Mouse (Mus musculus) stomach, postnatal 0 days (tissue): ENCODE measurements around the gene Rai14. TPM values are rescaled to one million over a fixed set of nuclear protein-coding genes. Genes with fewer than 3 reads are reported as not detected.

Experiments
- ATAC-seq: fragments of 200-750 bp; cut with Nextera tagmentation; 2 replicates; pipeline ENCODE4 v1.8.0; 2017; ENCODE audit not compliant: low FRiP score, low TSS enrichment
- DNase-seq: peaks from one replicate; pipeline ENCODE4 v3.0.0-alpha.2; 2016; ENCODE audit warnings: low spot score
- H3K27ac ChIP-seq: fragments of 300-500 bp; sonication (generic); replicated peaks from 2 replicates; pipeline ENCODE4 v1.5.1; 2014; ENCODE audit warnings: mild to moderate bottlenecking, control low read depth
- H3K27me3 ChIP-seq: fragments of 300-500 bp; sonication (generic); 2 replicates; pipeline ENCODE4 v1.6.1; 2014; ENCODE audit warnings: low read length; ENCODE audit not compliant: control insufficient read depth, insufficient read depth
- H3K36me3 ChIP-seq: fragments of 300-500 bp; sonication (generic); 2 replicates; pipeline ENCODE4 v1.6.1; 2014; ENCODE audit warnings: low read length, mixed read lengths; ENCODE audit not compliant: control insufficient read depth, insufficient read depth
- H3K4me1 ChIP-seq: fragments of 300-500 bp; sonication (generic); replicated peaks from 2 replicates; pipeline ENCODE4 v1.6.1; 2014; ENCODE audit warnings: antibody characterized with exemption; ENCODE audit not compliant: control insufficient read depth, insufficient read depth
- H3K4me2 ChIP-seq: fragments of 300-500 bp; sonication (generic); replicated peaks from 2 replicates; pipeline ENCODE4 v1.6.1; 2014; ENCODE audit warnings: low read depth, mild to moderate bottlenecking, control low read depth, moderate library complexity
- H3K4me3 ChIP-seq: fragments of 300-500 bp; sonication (generic); 2 replicates; pipeline ENCODE4 v1.5.1; 2014; ENCODE audit warnings: low read depth, low read length, control low read depth
- H3K9ac ChIP-seq: fragments of 300-500 bp; sonication (generic); 2 replicates; pipeline ENCODE4 v1.6.1; 2014; ENCODE audit warnings: mild to moderate bottlenecking, low read length, control low read depth, mixed read lengths
- H3K9me3 ChIP-seq: fragments of 300-500 bp; sonication (generic); 2 replicates; pipeline ENCODE4 v1.6.1; 2016; ENCODE audit warnings: low read length; ENCODE audit not compliant: control insufficient read depth
- CTCF ChIP-seq: IDR thresholded peaks from 2 replicates; pipeline ENCODE4 v1.5.1; 2016; ENCODE audit warnings: antibody characterized with exemption, low read depth, mild to moderate bottlenecking, moderate library complexity
- EP300 ChIP-seq: optimal IDR thresholded peaks from 2 replicates; pipeline ENCODE3; 2016; ENCODE audit warnings: antibody characterized with exemption
- WGBS: fragments of 180-500 bp; shearing (Covaris S2); extraction: QIAGEN DNeasy Blood & Tissue Kit; methylation state at CpG from one replicate; pipeline ENCODE4 v1.1.7; 2014; 5-methylcytosine and 5-hydroxymethylcytosine counted together
- polyA plus RNA-seq: library from polyadenylated mRNA; unstranded; fragments of >200 nt; fragmentation: Nextera tagmentation; extraction: Ambion mirVana; gene quantifications from 2 replicates; pipeline ENCODE4 v1.2.1, GENCODE M21; 2015

Rai14 gene
- polyA plus RNA-seq, 1 experiment from 2014 or later, result 8.0 TPM

- WGBS, result 43% methylated on average over 14 of the region's 14 CpGs
- H3K36me3 ChIP-seq, result no peaks in the 10 kb centered on the region
- H3K4me1 ChIP-seq, result no peaks in the 10 kb centered on the region; the same call in 1 of the 2 replicates
- TF ChIP-seq EP300 (no peak), CTCF (no peak)
- no peak overlapping the region for H3K9ac ChIP-seq
- no peak overlapping the region for H3K4me3 ChIP-seq
- H3K4me2 ChIP-seq, result no peak overlapping the region
- H3K9me3 ChIP-seq, result no peaks in the 10 kb centered on the region
- 0 out of 2 replicates have a peak overlapping the region, but pooled peaks have one; percentile 35 for H3K27ac ChIP-seq
- peak; percentile 34; the same call in 1 of the 2 replicates for ATAC-seq
- no peaks in the 10 kb centered on the region for H3K27me3 ChIP-seq
- DNase-seq, result peak; percentile 55
Observed at GRCm38 (mm10) chr15:10685692-10686430, 28.6 kb downstream of the Rai14 start.

GRCm38 (mm10) chr15:10683687-10684203 lies 30.7 kb downstream of the Rai14 start:
- Histone ChIP-seq H3K9ac (no peak overlapping the region), H3K4me1 (peaks cover 7% of the 10 kb centered on the region; the same call in 1 of the 2 replicates), H3K9me3 (no peaks in the 10 kb centered on the region), H3K4me2 (no peak overlapping the region), H3K4me3 (no peak overlapping the region), H3K27me3 (no peaks in the 10 kb centered on the region), H3K36me3 (no peaks in the 10 kb centered on the region), H3K27ac (no peak overlapping the region)
- WGBS, result 87% methylated on average over 9 of the region's 9 CpGs
- ATAC-seq, result no peak
- TF ChIP-seq EP300, result no peak
- no peak for TF ChIP-seq CTCF
- no peak for DNase-seq

GRCm38 (mm10) chr15:10680514-10680913 lies 33.9 kb downstream of the Rai14 start:
- Histone ChIP-seq H3K27me3 (no peaks in the 10 kb centered on the region), H3K36me3 (no peaks in the 10 kb centered on the region), H3K4me2 (no peak overlapping the region), H3K4me1 (peaks cover 7% of the 10 kb centered on the region; the same call in 1 of the 2 replicates), H3K27ac (no peak overlapping the region), H3K9ac (no peak overlapping the region), H3K4me3 (no peak overlapping the region), H3K9me3 (no peaks in the 10 kb centered on the region)
- DNase-seq, result no peak
- 69% methylated on average over 5 of the region's 5 CpGs for WGBS
- no peak for TF ChIP-seq CTCF
- TF ChIP-seq EP300, result no peak
- no peak for ATAC-seq

- Histone ChIP-seq H3K36me3 (no peaks in the 10 kb centered on the region), H3K4me3 (no peak overlapping the region), H3K9ac (no peak overlapping the region), H3K27ac (peak overlapping the region; percentile 69), H3K4me1 (peaks cover 7% of the 10 kb centered on the region; the same call in 1 of the 2 replicates), H3K4me2 (no peak overlapping the region), H3K27me3 (no peaks in the 10 kb centered on the region), H3K9me3 (no peaks in the 10 kb centered on the region)
- no peak for DNase-seq
- TF ChIP-seq CTCF, result no peak
- no peak for TF ChIP-seq EP300
- ATAC-seq, result peak; percentile 26; the same call in 1 of the 2 replicates
- 49% methylated on average over 4 of the region's 4 CpGs for WGBS
Observed at GRCm38 (mm10) chr15:10679571-10679970, 34.9 kb downstream of the Rai14 start.

- no peaks in the 10 kb centered on the region for H3K27me3 ChIP-seq
- no peak for TF ChIP-seq CTCF
- no peak for TF ChIP-seq EP300
- H3K4me1 ChIP-seq, result peaks cover 7% of the 10 kb centered on the region
- no peak overlapping the region for H3K4me3 ChIP-seq
- no peaks in the 10 kb centered on the region for H3K36me3 ChIP-seq
- ATAC-seq (peak; percentile 61; the same call in 1 of the 2 replicates), DNase-seq (peak; percentile 35)
- no peak overlapping the region for H3K27ac ChIP-seq
- no peak overlapping the region for H3K9ac ChIP-seq
- WGBS, result 65% methylated on average over 5 of the region's 5 CpGs
- H3K4me2 ChIP-seq, result no peak overlapping the region
- H3K9me3 ChIP-seq, result no peaks in the 10 kb centered on the region
Observed at GRCm38 (mm10) chr15:10675801-10676200, 38.6 kb downstream of the Rai14 start.

GRCm38 (mm10) chr15:10672880-10673279 lies 41.5 kb downstream of the Rai14 start:
- H3K27ac ChIP-seq, result no peak overlapping the region

More at GRCm38 (mm10) chr15:10672880-10673279, 41.5 kb downstream of the Rai14 start:
- no peak for TF ChIP-seq CTCF
- TF ChIP-seq EP300, result no peak
- Histone ChIP-seq H3K27me3 (no peaks in the 10 kb centered on the region), H3K4me3 (no peak overlapping the region), H3K36me3 (no peaks in the 10 kb centered on the region), H3K9me3 (no peaks in the 10 kb centered on the region), H3K9ac (no peak overlapping the region), H3K4me1 (no peaks in the 10 kb centered on the region; the same call in none of the 2 replicates), H3K4me2 (no peak overlapping the region)
- no peak for ATAC-seq
- 30% methylated on average over 5 of the region's 5 CpGs for whole genome bisulfite sequencing
- DNase-seq, result no peak
